Mouse (Mus musculus) hindlimb bud, embryonic 11.5 days (tissue): ENCODE results near the gene Vtn.

Experiments used
- DNase-seq: peaks from one replicate; pipeline ENCODE4 v3.0.0-alpha.2; 2012; ENCODE audit warnings: low read depth, low spot score; ENCODE audit errors: extremely low spot score

Vtn gene

DNA sequence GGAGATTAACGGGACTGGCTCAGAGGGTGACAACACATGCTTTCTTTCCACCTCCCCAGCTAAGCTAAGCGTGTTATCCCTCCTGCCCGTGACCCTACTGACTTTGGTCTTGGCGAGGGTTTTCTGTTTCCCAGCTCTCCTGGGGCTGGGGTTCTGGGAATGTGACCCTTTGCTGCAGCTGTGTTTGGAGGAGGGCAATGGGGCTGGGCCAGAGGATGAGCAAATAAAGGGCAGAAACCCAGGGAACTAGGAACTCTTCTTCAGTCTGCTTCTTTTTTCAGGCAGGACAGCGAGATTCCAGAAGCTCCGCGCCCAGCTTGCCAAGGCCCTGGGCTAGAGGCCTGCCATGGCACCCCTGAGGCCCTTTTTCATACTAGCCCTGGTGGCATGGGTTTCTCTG, at the start of gene Vtn:
Gene Vtn (plus strand): TSS at position 88 of the 400 bp plus-strand sequence.
- no peak for DNase-seq

DNA sequence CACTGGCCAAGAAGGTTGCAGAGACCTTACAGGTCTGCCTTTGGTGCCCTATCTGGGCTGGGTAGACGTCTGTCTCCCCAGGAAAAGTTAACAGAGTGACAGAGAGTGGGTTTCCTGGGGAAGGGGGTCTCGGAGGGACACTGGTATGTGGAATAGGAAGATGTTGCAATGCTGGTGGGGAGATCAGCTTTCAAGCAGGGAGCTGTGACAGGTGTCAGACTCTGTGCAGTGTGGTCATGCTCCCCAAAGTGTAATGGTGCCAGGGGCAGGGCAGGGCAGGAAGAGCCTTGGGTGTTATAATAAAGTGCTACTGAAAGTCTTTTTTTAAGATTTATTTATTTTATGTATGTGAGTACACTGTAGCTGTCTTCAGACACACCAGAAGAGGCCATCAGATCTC, 48.6 kb upstream of the Vtn start:
- DNase-seq: no peak

DNA sequence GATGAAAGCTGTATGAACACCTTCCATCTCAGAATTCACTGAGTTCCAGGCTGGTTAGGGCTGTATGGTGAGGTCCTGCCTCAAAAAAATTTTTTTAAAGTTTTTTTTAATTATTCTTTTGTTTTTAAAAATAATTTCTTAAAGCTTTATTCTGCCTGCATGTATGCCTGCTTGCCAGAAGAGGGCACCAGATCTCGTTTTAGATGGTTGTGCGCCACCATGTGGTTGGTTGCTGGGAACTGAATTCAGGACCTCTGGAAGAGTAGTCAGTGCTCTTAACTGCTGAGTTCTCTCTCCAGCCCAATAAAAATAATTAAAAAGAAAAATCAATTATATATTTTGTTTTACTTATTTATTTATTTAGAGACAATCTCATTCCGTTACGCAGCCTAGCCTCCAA, 45.2 kb upstream of the Vtn start:
- no peak for DNase-seq

DNA sequence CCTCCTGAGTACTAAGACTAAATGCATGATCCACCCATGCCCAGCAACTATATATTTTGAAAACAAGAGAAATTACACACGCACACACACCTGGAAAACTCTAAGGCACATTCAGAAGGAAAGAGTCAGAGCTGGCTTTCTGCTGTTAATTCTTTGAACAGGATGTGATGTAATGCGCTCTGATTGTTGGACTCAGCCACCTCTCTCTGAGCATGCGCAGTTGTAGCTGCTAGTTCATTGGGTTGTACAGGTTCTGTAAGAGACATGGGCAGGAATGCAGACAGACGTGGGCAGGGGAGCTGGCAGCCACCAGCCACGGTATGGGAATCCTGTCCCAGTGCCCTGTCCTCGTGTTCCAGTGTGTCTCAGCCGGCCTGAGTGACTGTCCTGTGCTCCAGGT, 44.6 kb upstream of the Vtn start:
- DNase-seq: no peak

DNA sequence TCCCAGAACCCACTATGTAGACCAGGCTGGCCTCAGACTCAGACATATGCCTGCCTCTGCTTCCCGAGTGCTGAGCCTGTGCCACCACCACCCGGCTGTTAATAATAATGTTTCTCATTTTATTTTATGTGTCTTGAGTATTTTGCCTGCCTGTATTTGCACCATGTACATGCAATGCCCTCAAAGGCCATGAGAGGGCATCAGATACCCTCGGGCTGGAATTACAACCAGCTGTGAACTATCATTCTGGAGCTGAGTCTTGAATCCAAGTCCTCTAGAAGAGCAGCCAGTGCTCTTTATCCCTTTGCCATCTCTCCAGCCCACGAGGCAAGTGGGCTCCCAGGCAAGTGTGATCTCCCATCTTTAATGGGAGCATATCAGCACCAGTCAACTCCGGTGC, 43.6 kb upstream of the Vtn start:
- no peak for DNase-seq

DNA sequence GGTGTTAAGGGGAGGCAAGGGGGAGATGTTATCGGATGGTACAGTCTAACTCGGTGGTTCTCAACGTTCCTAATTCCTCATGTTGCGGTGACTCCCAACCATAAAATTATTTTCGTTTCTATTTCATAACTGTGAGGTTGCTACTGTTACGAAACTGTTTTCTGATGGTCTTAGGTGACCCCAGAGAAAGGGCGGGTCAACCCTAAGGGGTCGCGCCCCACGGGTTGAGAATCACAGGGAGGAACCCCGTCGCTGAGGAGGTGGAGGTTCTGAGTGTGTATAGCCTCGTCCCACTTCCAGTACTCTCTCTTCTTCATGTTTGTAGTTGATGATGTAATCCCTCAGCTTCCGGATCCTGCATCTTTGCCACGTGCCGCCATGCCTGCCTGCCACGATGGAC, 40.2 kb upstream of the Vtn start:
- DNase-seq: no peak

DNA sequence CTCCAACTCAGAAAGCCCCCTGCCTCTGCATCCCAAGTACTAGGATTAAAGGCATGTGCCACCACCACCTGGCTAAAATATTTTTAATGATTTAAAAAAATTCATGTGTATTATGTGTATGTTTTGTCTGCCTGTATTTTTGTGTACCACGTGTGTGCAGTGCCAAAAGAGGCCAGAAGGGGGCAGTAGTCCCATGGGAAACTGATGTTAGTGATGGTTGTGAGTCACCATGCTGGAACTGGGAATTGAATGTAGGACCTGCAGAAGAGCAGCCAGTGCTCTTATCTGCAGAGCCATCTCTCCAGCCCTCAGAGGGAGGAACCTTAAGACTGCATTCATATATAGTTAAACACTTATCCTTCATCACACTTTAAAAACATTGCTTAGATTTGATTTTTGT, 37.0 kb upstream of the Vtn start:
- no peak for DNase-seq

DNA sequence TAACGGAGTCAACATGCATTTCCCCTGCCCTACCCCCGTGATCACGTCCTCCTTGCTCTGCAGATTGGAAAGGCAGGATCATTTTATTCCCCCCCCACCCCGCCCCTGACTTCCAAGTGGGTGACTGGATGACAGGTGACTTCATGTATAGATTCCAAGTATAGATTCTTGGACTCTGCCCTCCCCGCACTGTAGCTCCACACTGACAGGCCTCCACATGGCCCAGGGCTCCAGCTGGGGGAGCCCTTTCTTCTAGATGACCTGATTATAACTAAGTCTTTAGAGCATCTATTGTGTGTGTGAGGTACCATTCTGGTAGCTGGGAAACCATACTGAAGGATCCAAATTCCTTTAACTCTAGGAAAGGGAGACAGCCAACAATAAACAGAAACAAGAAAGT, 36.2 kb upstream of the Vtn start:
- DNase-seq: no peak

DNA sequence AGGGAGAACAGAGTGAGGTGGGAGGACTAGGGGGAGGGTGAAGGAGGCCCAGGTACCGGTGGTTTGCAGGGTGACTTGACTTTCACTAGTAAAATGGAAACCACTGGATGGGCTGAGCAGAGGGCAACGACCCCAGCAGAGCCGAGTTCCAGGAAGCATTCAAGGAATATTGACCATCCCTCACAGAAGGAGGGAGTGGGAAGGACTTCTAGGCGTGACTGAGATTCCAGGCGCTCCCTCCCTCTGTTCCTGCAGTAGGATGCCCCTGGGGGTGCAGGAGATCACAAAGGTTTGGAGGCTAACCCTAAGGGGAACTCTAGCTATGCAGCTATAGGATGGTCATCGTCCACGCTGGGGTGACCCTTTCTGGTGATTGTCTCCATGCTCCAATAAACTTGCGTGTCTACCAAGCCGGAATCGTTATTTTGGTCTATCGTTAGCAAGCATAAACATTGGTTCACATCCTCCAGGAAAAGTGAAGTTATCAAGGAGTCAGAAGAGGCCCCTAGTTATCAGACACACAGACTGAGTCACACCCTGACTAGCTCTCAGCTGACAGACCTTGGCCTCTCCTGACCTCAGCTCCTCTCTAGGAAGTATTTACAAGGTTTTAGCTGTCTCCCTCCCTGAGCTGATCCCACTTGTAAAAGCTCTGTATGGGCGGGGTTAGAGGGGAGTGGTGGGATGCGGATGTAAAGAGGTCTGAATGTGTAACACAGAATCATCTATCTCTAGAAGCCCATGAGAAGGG, 35.4 kb upstream of the Vtn start:
- no peak for DNase-seq

DNA sequence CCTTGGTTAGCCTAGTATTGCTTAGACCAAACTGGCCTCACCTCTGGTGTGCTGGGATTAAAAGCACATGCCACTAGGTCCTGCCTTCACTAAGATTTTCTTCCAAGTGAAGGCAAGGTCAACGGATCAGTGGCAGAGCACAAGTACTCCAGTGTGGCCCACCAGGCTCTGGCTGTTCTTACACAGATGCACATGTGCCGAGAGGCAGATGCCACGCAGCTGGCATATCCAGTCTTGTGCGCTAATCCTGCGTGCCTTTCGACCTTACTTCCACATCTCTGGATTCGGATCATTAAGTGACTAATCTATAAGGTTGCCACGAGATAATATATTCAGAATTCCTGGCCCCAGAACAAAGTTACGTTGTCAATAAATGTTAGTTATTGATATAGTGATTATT, 33.8 kb upstream of the Vtn start:
- no peak for DNase-seq

DNA sequence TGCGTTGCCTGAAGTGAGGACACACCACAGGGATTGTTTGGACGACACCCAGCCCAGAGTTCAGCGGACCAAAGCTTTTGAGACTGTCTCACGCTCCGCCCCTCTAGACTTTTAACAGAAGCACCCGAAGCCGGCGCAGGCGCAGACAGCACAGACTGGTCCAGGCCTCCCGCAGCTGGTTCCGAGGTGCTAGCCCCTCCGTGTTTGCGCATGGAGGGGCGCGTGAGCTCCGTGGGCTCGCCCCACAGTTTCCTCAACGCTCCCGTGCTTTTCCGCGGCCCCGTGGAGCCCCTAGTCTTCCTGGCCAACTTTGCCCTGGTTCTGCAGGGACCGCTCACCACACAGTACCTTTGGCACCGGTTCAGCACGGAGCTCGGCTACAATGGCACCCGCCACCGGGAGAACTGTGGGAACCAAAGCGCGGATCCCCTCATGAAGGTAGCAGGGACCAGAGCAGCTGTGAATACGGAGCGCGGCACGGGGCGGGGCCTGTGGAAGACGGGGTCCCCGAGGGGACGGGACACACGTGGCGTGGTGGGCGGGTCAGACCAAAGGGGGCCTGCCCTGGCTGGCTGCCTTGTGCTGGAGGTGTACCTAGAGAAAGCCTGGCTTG, 33.2 kb upstream of the Vtn start, which contains the start of gene Slc46a1:
Gene Slc46a1 (plus strand): TSS at position 130 of the 613 bp plus-strand sequence.
- DNase-seq: no peak

DNA sequence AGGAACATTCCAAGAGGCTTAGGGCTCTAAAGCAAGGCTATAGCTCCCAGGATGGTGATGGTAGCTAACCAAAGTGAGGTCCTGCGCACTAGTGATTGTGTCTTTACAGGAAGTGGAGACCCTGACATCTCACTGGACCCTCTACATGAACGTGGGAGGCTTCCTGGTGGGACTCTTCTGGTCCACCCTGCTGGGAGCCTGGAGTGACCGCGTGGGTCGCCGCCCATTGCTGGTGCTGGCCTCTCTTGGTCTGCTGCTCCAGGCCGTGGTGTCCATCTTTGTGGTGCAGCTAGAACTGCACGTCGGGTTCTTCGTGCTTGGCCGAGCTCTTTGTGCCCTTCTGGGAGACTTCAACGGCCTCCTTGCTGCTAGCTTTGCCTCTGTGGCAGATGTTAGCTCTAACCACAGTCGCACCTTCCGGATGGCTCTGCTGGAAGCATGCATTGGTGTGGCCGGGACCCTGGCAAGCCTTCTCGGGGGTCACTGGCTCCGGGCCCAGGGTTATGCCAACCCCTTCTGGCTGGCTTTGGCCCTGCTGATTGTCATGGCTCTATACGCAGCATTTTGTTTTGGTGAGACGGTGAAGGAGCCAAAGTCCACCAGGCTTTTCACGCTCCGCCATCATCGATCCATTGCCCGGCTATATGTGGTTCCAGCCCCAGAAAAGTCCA, 32.5 kb upstream of the Vtn start:
- DNase-seq: no peak

DNA sequence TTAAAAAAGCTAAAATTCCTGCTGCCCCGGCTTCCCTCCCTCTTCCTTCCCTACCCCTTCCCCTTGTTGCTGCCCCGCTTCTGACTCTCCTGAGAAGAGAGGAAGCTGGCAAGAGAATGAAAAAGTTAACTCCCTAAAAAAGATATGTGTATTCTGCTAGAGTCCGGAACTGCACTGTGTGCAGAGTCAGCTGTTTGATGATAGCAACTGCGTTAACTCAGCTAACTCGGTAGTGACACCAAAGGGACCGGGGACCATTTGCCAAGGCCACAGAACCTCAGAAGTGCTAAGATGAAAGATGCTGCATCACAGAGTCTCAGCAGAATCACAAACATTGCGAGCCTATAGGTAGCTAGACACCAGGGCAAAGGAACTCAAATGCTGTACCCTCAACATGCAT, 31.4 kb upstream of the Vtn start:
- DNase-seq: no peak

DNA sequence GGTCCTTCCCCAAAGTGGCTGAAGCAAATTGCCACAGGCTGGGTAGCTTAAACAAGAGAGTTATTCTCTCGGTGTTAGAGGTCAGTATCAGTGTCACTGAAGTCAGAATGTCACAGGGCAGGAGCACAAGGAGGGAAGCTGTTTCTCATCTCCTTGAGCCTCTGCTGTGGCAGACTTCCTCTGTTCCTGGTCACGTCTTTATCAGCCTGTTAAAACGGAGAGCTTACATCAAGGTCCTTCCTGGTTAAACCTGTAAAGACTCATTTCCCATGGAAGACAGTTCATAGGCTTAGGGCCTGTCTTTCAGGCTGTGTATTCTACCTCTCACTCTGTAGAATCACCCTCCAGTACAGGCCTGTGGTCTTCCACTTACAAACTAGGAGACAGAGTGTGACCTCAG, 31.0 kb upstream of the Vtn start:
- DNase-seq: no peak

DNA sequence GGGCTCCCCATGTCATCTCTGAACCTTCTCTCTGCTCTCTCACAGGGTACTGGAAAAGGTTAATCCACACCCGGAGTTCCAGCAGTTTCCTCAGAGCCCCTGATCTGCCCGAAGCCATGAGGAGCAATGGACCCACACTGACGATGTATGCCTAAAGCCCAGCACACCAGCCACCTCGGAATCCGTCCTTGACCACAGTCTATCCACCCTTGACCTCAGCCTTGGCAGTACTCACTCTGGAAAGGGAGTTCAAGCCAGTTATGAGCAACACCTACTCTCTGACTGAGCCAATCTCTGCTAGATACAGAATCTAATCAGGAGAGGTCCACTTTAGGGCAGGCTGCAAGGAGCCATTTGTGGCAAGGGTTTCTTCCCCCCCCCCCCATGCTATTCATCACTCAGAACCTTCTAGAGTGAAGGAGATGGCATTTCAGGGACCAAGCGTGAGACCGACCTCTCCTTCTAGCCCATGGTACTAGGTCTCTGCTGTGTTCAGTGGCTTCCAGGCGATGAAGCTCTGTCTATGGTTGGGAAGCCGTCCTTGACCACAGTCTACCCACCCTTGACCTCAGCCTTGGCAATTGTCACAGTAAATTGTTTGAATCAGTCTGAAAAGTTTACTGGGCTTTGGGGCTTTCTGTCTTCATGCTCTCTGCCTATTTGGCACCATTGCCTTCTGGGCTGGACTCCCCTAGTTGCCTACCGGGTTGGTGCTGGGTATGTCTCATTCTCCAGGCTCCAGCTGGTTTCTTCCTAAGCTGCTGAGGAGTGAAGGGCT, 27.4 kb upstream of the Vtn start:
- no peak for DNase-seq

DNA sequence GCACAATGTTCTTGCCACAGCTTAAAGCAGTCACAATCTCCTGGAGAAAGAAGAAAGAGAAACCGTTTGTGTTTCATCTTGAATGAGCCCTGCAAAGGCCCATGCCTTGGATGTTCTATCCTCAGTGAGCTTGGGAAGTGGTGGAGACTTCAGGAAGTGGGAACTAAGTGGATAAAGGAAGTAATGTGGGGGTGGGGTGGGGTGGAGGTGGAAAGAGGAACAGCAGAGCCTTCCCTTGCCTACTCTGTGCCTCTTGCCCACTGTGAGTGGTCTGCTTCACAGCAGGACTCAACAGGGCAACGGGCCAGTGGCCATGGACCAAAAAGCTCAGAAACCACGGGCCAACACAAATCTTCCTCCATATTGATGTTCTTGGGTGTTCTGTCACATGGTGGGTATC, 23.6 kb upstream of the Vtn start:
- no peak for DNase-seq

DNA sequence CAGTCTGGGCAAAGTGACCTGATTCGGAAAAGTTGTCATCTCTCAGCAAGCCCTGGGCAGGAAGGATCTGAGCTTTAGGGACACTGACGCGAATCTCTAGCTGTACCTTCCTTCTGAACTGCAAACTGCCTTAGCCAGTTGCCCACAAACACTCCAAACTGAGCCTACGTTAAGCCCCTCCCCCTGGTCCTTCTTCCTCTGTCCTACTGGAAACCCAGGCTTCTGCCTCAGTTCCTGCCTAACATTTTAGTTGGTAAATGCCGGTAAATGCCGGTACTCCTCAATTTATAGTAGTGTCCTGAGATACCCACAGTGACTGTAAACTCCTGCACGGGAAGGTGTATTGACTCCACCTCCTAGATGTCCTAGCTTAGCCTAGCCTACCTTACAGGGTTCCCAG, 15.3 kb upstream of the Vtn start:
- DNase-seq: no peak

DNA sequence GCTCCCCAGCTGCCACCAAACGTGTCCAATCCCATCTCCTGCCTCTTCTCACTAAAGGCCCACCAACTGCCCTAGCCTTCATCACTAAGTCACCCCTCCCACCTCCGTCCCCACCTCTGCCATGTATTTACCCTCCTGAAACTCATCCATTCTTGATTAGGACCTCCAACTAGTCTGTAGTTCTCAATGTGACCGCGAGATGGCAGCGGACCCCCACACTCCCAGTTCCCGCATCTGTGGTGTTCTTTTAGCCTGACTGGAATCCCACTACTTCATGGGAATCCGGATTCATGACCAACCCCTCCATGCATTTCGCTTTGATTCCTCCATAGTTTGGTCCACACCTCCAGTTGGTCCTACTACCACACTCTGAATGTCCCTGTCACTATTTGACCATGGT, 10.7 kb upstream of the Vtn start:
- no peak for DNase-seq

DNA sequence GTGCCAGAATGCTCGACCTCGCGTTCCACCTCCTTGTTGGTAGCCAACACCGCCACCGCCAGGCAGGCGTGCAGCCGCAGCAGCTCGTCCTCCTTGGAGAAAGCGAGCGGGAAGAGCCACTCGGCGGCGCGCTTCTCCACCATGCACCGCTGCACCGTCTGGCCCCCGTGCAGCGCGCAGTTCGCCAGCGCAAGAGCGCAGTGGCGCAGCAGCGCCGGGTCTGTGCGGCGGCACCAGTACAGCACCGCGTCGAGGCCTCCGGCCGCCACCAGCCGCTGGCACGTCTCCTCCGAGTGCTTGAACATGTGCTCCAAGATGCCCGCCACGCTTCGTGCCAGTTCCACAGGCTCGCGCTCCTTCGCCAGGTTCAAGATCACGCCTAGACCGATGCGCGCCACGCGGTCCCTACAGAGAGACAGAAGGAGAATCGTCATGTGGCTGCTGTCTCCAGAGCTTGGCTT, 8.1 kb upstream of the Vtn start:
- DNase-seq: no peak

DNA sequence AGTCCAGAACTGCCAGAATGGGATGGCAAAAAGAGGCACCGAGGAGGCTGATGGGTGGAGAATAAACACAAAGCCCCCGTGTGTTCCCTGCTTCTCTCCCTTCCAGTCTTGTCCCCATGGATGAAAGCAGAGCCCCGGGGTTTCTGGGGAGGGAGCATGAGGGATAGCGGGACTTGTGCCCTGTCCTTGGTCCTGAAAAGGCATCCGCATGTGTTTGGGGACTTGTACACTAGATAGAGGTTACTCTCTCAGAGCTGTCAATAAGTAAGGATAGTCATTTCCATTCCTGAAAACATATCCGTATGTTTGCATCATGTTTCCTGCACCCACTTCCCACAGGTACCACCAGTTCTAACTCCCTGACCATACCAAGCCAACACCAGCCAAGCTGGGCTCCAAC, 3.0 kb upstream of the Vtn start:
- peak; percentile 44 for DNase-seq

DNA sequence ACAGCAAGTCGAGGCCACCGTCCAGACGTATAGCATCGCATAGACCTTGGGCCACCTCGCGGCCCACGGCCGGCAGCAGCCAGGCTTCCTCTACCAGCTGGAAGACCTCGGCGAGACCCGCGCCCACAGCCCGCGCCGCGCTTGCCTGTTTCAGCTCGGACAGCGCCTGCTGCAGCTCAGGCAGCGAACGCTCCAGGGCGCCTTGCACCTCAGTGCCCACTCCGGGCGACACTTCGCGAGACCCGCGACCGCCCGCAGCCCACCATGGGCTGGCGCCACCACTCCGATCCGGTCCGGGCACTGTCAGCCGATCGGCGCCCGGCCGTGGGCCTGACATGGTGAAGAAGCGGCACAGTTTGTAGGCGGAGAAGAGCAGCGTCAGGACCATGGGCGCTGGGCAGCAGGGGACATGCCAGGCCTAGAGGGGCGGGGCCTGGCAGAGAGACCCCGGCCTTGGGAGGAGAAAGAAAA, 1.8 kb upstream of the Vtn start:
- no peak for DNase-seq
